Mouse (Mus musculus) brain, embryonic 14.5 days (tissue): ENCODE data around the gene Elmod3.

ENCODE experiments used
- CTCF ChIP-seq: fragments of 200-500 bp; IDR thresholded peaks from 2 replicates; pipeline ENCODE4 v1.5.1; 2012; ENCODE audit warnings: inconsistent platforms, mild to moderate bottlenecking, moderate library complexity, borderline replicate concordance; ENCODE audit not compliant: insufficient read depth, insufficient read length; ENCODE audit errors: extremely low read depth
- POLR2A ChIP-seq: fragments of 200-500 bp; IDR thresholded peaks from 2 replicates; pipeline ENCODE4 v1.6.1; 2012; ENCODE audit warnings: mild to moderate bottlenecking, inconsistent platforms, borderline replicate concordance; ENCODE audit not compliant: poor library complexity, insufficient read depth, insufficient read length, severe bottlenecking; ENCODE audit errors: extremely low read depth

DNA sequence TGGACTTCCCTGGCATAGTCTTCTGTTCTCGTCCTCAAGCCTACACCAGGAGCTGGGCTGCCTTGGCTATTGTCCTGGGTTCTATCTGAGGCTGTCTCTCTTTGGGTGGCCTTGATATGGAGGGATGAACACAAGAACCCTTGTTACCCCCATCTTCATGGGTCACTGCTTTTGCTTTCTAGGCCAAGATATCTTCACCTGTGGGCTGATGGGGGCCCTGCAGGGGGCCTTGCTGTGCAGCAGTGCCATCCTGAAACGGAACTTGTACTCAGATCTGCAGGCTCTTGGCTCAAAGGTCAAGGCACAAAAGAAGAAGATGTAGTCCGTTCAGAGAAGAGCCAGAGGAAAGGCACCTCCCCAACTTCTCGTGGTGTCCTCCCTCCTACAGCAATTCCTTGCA is 8.8 kb upstream of the Elmod3 start:
- TF ChIP-seq POLR2A (no peak), CTCF (no peak)
